Mouse (Mus musculus) brain, embryonic 14.5 days (tissue): ENCODE data around the gene Dpp3.

ENCODE experiments used
- CTCF ChIP-seq: fragments of 200-500 bp; IDR thresholded peaks from 2 replicates; pipeline ENCODE4 v1.5.1; 2012; ENCODE audit warnings: inconsistent platforms, mild to moderate bottlenecking, moderate library complexity, borderline replicate concordance; ENCODE audit not compliant: insufficient read depth, insufficient read length; ENCODE audit errors: extremely low read depth
- POLR2A ChIP-seq: fragments of 200-500 bp; IDR thresholded peaks from 2 replicates; pipeline ENCODE4 v1.6.1; 2012; ENCODE audit warnings: mild to moderate bottlenecking, inconsistent platforms, borderline replicate concordance; ENCODE audit not compliant: poor library complexity, insufficient read depth, insufficient read length, severe bottlenecking; ENCODE audit errors: extremely low read depth

GRCm38 (mm10) chr19:4908107-4908506 lies 20.0 kb downstream of the Dpp3 start:
- TF ChIP-seq POLR2A (no peak), CTCF (peak; percentile 59; the same call in 1 of the 2 replicates)
